Mouse (Mus musculus): ENCODE results near the gene Gin1. TPM values are rescaled to one million over a fixed set of nuclear protein-coding genes. Genes with fewer than 3 reads are reported as not detected.

Gene Gin1
- total RNA-seq, 2 experiments from 2014 or later, result 8.6 to 25.4 TPM

- ATAC-seq (ENCODE audit: poor library complexity, severe bottlenecking), result no peak
Observed at GRCm38 (mm10) chr1:97785685-97786393, 15.9 kb downstream of the Gin1 start.

GRCm38 (mm10) chr1:97787674-97788073 is 17.7 kb downstream of the Gin1 start:
- ATAC-seq (ENCODE audit: poor library complexity, severe bottlenecking), result no peak

- no peak for ATAC-seq (ENCODE audit: poor library complexity, severe bottlenecking)
Observed at GRCm38 (mm10) chr1:97788490-97788889, 18.5 kb downstream of the Gin1 start.

- ATAC-seq (ENCODE audit: poor library complexity, severe bottlenecking), result no peak
Observed at GRCm38 (mm10) chr1:97794110-97794509, 24.1 kb downstream of the Gin1 start.

GRCm38 (mm10) chr1:97795936-97796335 is 26.0 kb downstream of the Gin1 start:
- ATAC-seq (ENCODE audit: poor library complexity, severe bottlenecking), result no peak

- peak; percentile 63 for ATAC-seq (ENCODE audit: poor library complexity, severe bottlenecking)
Observed at GRCm38 (mm10) chr1:97802207-97802902, 32.4 kb downstream of the Gin1 start.

GRCm38 (mm10) chr1:97804520-97804919 is 34.5 kb downstream of the Gin1 start:
- no peak for ATAC-seq (ENCODE audit: poor library complexity, severe bottlenecking)

- no peak for ATAC-seq (ENCODE audit: poor library complexity, severe bottlenecking)
Observed at GRCm38 (mm10) chr1:97809255-97809912, 39.4 kb downstream of the Gin1 start.

- no peak for ATAC-seq (ENCODE audit: poor library complexity, severe bottlenecking)
Observed at GRCm38 (mm10) chr1:97821282-97821681, 51.3 kb downstream of the Gin1 start.

GRCm38 (mm10) chr1:97822203-97822602 is 52.2 kb downstream of the Gin1 start:
- ATAC-seq (ENCODE audit: poor library complexity, severe bottlenecking), result no peak

- ATAC-seq (ENCODE audit: poor library complexity, severe bottlenecking), result no peak
Observed at GRCm38 (mm10) chr1:97822904-97823303, 52.9 kb downstream of the Gin1 start.

- no peak for ATAC-seq (ENCODE audit: poor library complexity, severe bottlenecking)
Observed at GRCm38 (mm10) chr1:97827566-97827965, 57.6 kb downstream of the Gin1 start.

GRCm38 (mm10) chr1:97828087-97828486 is 58.1 kb downstream of the Gin1 start:
- no peak for ATAC-seq (ENCODE audit: poor library complexity, severe bottlenecking)

- ATAC-seq (ENCODE audit: poor library complexity, severe bottlenecking), result no peak
Observed at GRCm38 (mm10) chr1:97833466-97834353, 63.7 kb downstream of the Gin1 start.

- no peak for ATAC-seq (ENCODE audit: poor library complexity, severe bottlenecking)
Observed at GRCm38 (mm10) chr1:97834354-97834822, 64.4 kb downstream of the Gin1 start.

Other genes with a start within 250 kb of the Gin1 start
- 90.6 and 116 TPM in 2 replicates for gene D1Ertd622e, start 108.1 kb upstream of the Gin1 start, total RNA-seq (2015)
- gene D1Ertd622e, start 108.1 kb upstream of the Gin1 start, total RNA-seq (2017), result 117 and 131 TPM in 2 replicates
- 33.2 and 35.7 TPM in 2 replicates for gene Ppip5k2, start 239 bp downstream of the Gin1 start, total RNA-seq (2015)
- gene Ppip5k2, start 239 bp downstream of the Gin1 start, total RNA-seq (2017), result 44.4 and 45.2 TPM in 2 replicates